Mouse (Mus musculus) thymus, adult 2 months (tissue): ENCODE data around the gene Olfr1275.

ENCODE experiments used
- CTCF ChIP-seq: fragments of 200-500 bp; IDR thresholded peaks from 2 replicates; pipeline ENCODE4 v1.5.1; 2012; ENCODE audit warnings: mild to moderate bottlenecking, control low read depth, low read length, moderate library complexity, borderline replicate concordance; ENCODE audit not compliant: control insufficient read depth, poor library complexity, insufficient read depth; ENCODE audit errors: extremely low read depth
- POLR2A ChIP-seq: fragments of 200-500 bp; IDR thresholded peaks from 2 replicates; pipeline ENCODE4 v1.6.1; 2012; ENCODE audit warnings: mild to moderate bottlenecking, low read length, control low read depth, moderate library complexity; ENCODE audit not compliant: control insufficient read depth, poor library complexity, insufficient read depth; ENCODE audit errors: extremely low read depth

GRCm38 (mm10) chr2:111229502-111229901, 5.6 kb downstream of the Olfr1275 start, which contains the start of gene 4930430A15Rik:
- TF ChIP-seq CTCF (no peak), POLR2A (no peak)
